Mouse (Mus musculus) bone marrow, adult 2 months (tissue): ENCODE measurements around the gene Usp12.

ENCODE experiments used
- CTCF ChIP-seq: fragments of 200-500 bp; IDR thresholded peaks from 2 replicates; pipeline ENCODE4 v1.5.1; 2011; ENCODE audit warnings: low read length, control low read depth; ENCODE audit not compliant: control insufficient read depth, insufficient read depth
- POLR2A ChIP-seq: fragments of 200-500 bp; IDR thresholded peaks from 2 replicates; pipeline ENCODE4 v1.6.1; 2011; ENCODE audit warnings: low read depth, mild to moderate bottlenecking, control low read depth, low read length, borderline replicate concordance; ENCODE audit not compliant: control insufficient read depth

GRCm38 (mm10) chr5:146692361-146692975, 102.3 kb downstream of the Usp12 start:
- TF ChIP-seq CTCF (no peak), POLR2A (no peak; the same call in 1 of the 2 replicates)
